Mouse (Mus musculus) G1E (cell line): ENCODE data around the gene Mrpl34. TPM values are rescaled to one million over a fixed set of nuclear protein-coding genes. Genes with fewer than 3 reads are reported as not detected.

Experiments
- ATAC-seq: 2 replicates; pipeline ENCODE4 v1.8.0; 2016; ENCODE audit warnings: mild to moderate bottlenecking; ENCODE audit not compliant: insufficient number of reproducible peaks, poor library complexity, low FRiP score, severe bottlenecking; ENCODE audit errors: extremely low read depth
- DNase-seq: peaks from one replicate; pipeline ENCODE4 v3.0.0; 2012; ENCODE audit warnings: low spot score
- H3K27me3 ChIP-seq: 2 replicates; pipeline ENCODE4 v1.6.1; 2012; ENCODE audit warnings: mild to moderate bottlenecking, low read length, inconsistent platforms; ENCODE audit not compliant: insufficient read depth
- H3K36me3 ChIP-seq: replicated peaks from 2 replicates; pipeline ENCODE3; 2012; ENCODE audit warnings: mild to moderate bottlenecking, inconsistent platforms
- H3K4me1 ChIP-seq: 2 replicates; pipeline ENCODE4 v1.6.1; 2012; ENCODE audit warnings: low read depth, low read length, inconsistent platforms, mixed read lengths; ENCODE audit not compliant: insufficient read depth
- H3K4me3 ChIP-seq: 2 replicates; pipeline ENCODE4 v1.5.1; 2012; ENCODE audit warnings: low read depth, mild to moderate bottlenecking, inconsistent platforms, low read length, moderate library complexity, mixed read lengths
- H3K9me3 ChIP-seq: replicated peaks from 2 replicates; pipeline ENCODE4 v1.6.1; 2012; ENCODE audit warnings: inconsistent platforms
- CTCF ChIP-seq: IDR thresholded peaks from 2 replicates; pipeline ENCODE4 v1.5.1; 2012; ENCODE audit warnings: low read depth, low read length, inconsistent platforms, mixed read lengths
- GATA1 ChIP-seq: IDR thresholded peaks from 2 replicates; pipeline ENCODE4 v1.6.1; 2012; ENCODE audit warnings: borderline replicate concordance, low read length, inconsistent platforms, mixed read lengths
- GATA2 ChIP-seq: IDR thresholded peaks from 2 replicates; pipeline ENCODE4 v1.6.1; 2012; ENCODE audit warnings: low read depth, low read length, inconsistent platforms, borderline replicate concordance
- POLR2AphosphoS5 ChIP-seq: IDR thresholded peaks from 2 replicates; pipeline ENCODE4 v1.6.1; 2012; ENCODE audit warnings: low read depth, low read length, inconsistent platforms; ENCODE audit not compliant: insufficient replicate concordance
- TAL1 ChIP-seq: conservative IDR thresholded peaks from 2 replicates; pipeline ENCODE4 v1.6.1; 2012; ENCODE audit warnings: low read depth, low read length, inconsistent platforms, mixed read lengths
- polyA plus RNA-seq: library from polyadenylated mRNA; stranded (reverse); fragments of >175 nt; gene quantifications from 2 replicates; pipeline ENCODE4 v1.2.3, GENCODE M21; 2012
- total RNA-seq, 2 experiments: library from RNA; stranded (forward) in 1 of 2; stranded (reverse) in 1 of 2; fragments of 200-1000 nt in 1 of 2; fragments of >200 nt in 1 of 2; fragmentation: Nextera tagmentation in 1 of 2; gene quantifications; 2 replicates each; pipeline ENCODE4 v1.2.3; 2014 to 2017

The Mrpl34 gene
- total and polyA plus RNA-seq, 3 experiments = 42.0 to 149 (median 68.2) TPM

- TF ChIP-seq CTCF (no peak), POLR2AphosphoS5 (no peak), GATA2 (no peak), TAL1 (no peak), GATA1 (no peak)
- no peak overlapping the region; the same call in 1 of the 2 replicates for H3K4me3 ChIP-seq
These were observed 13.0 kb upstream of the Mrpl34 start for GRCm38 (mm10) chr8:71451777-71452176.

GRCm38 (mm10) chr8:71452669-71453068, 12.1 kb upstream of the Mrpl34 start:
- TF ChIP-seq CTCF (no peak), GATA1 (no peak), TAL1 (no peak), GATA2 (no peak), POLR2AphosphoS5 (no peak)
- H3K36me3 ChIP-seq = peaks cover 9% of the 10 kb centered on the region
- no peaks in the 10 kb centered on the region for H3K9me3 ChIP-seq
- peaks cover 36% of the 10 kb centered on the region for H3K27me3 ChIP-seq
- DNase-seq = no peak
- ATAC-seq = no peak
- peaks cover 18% of the 10 kb centered on the region for H3K4me1 ChIP-seq
- no peak overlapping the region for H3K4me3 ChIP-seq

More at GRCm38 (mm10) chr8:71451777-71452176, 13.0 kb upstream of the Mrpl34 start:
- DNase-seq (no peak), ATAC-seq (no peak)
- peaks cover 41% of the 10 kb centered on the region for H3K27me3 ChIP-seq
- peaks cover 2% of the 10 kb centered on the region for H3K36me3 ChIP-seq
- no peaks in the 10 kb centered on the region for H3K9me3 ChIP-seq
- H3K4me1 ChIP-seq = peaks cover 9% of the 10 kb centered on the region

GRCm38 (mm10) chr8:71454668-71455067, 10.1 kb upstream of the Mrpl34 start:
- ATAC-seq = no peak
- H3K4me3 ChIP-seq = no peak overlapping the region
- H3K27me3 ChIP-seq = peaks cover 35% of the 10 kb centered on the region
- TF ChIP-seq POLR2AphosphoS5 (no peak), TAL1 (no peak), GATA2 (no peak), GATA1 (no peak), CTCF (no peak)
- H3K4me1 ChIP-seq = peaks cover 22% of the 10 kb centered on the region
- no peak for DNase-seq
- peaks cover 24% of the 10 kb centered on the region for H3K36me3 ChIP-seq
- no peaks in the 10 kb centered on the region for H3K9me3 ChIP-seq

GRCm38 (mm10) chr8:71456906-71457305, 7.9 kb upstream of the Mrpl34 start:
- Histone ChIP-seq H3K9me3 (0 out of 2 replicates have a peak, but pooled peaks cover 2% of the 10 kb centered on the region), H3K27me3 (peaks cover 28% of the 10 kb centered on the region), H3K4me3 (no peak overlapping the region; the same call in 1 of the 2 replicates), H3K36me3 (peaks cover 39% of the 10 kb centered on the region), H3K4me1 (peaks cover 22% of the 10 kb centered on the region)
- ATAC-seq (no peak), DNase-seq (peak; percentile 31)
- TF ChIP-seq POLR2AphosphoS5 (no peak), GATA2 (no peak), GATA1 (no peak), CTCF (no peak), TAL1 (no peak)

GRCm38 (mm10) chr8:71457659-71458270, 7.0 kb upstream of the Mrpl34 start:
- DNase-seq (no peak), ATAC-seq (no peak)
- H3K9me3 ChIP-seq = 0 out of 2 replicates have a peak, but pooled peaks cover 2% of the 10 kb centered on the region
- H3K4me3 ChIP-seq = no peak overlapping the region
- TF ChIP-seq POLR2AphosphoS5 (no peak), TAL1 (no peak), GATA1 (no peak), GATA2 (no peak), CTCF (no peak)
- peaks cover 39% of the 10 kb centered on the region for H3K36me3 ChIP-seq
- H3K4me1 ChIP-seq = peaks cover 28% of the 10 kb centered on the region
- H3K27me3 ChIP-seq = peaks cover 20% of the 10 kb centered on the region

- no peak for DNase-seq
- Histone ChIP-seq H3K4me1 (peaks cover 49% of the 10 kb centered on the region), H3K4me3 (no peak overlapping the region), H3K27me3 (peaks cover 6% of the 10 kb centered on the region; the same call in 1 of the 2 replicates), H3K9me3 (0 out of 2 replicates have a peak, but pooled peaks cover 2% of the 10 kb centered on the region), H3K36me3 (peaks cover 41% of the 10 kb centered on the region)
- TF ChIP-seq GATA2 (no peak), TAL1 (no peak), CTCF (no peak), POLR2AphosphoS5 (no peak), GATA1 (no peak)
- no peak for ATAC-seq
These were observed 4.0 kb upstream of the Mrpl34 start for GRCm38 (mm10) chr8:71460716-71461115.

GRCm38 (mm10) chr8:71461152-71461840, 3.5 kb upstream of the Mrpl34 start:
- Histone ChIP-seq H3K36me3 (peaks cover 47% of the 10 kb centered on the region), H3K4me1 (peaks cover 55% of the 10 kb centered on the region)

More at GRCm38 (mm10) chr8:71461152-71461840, 3.5 kb upstream of the Mrpl34 start:
- no peak for ATAC-seq
- Histone ChIP-seq H3K4me3 (no peak overlapping the region), H3K27me3 (0 out of 2 replicates have a peak, but pooled peaks cover 1% of the 10 kb centered on the region), H3K9me3 (0 out of 2 replicates have a peak, but pooled peaks cover 2% of the 10 kb centered on the region)
- no peak for DNase-seq
- TF ChIP-seq TAL1 (no peak), CTCF (no peak), GATA1 (no peak), GATA2 (no peak)
